Mouse (Mus musculus) stomach, postnatal 0 days (tissue): ENCODE data around the gene Tfg.

Source experiments
- CTCF ChIP-seq: IDR thresholded peaks from 2 replicates; pipeline ENCODE4 v1.5.1; 2016; ENCODE audit warnings: antibody characterized with exemption, low read depth, mild to moderate bottlenecking, moderate library complexity
- EP300 ChIP-seq: optimal IDR thresholded peaks from 2 replicates; pipeline ENCODE3; 2016; ENCODE audit warnings: antibody characterized with exemption

GRCm38 (mm10) chr16:56690715-56691114 is 26.5 kb downstream of the Tfg start:
- TF ChIP-seq EP300 (no peak), CTCF (no peak)
